Mouse (Mus musculus) midbrain, embryonic 10.5 days (tissue): ENCODE measurements at regions not wholly inside any gene's neighbourhood (a gene's known extent, or its start where the extent isn't known, plus 50 kb on each side); places are given as distances from the start of the nearest gene placed in this dataset.

Experiments used
- DNase-seq: peaks from one replicate; pipeline ENCODE4 v3.0.0-alpha.2; 2017; ENCODE audit warnings: low spot score
- H3K27ac ChIP-seq: fragments of 300-500 bp; sonication (generic); replicated peaks from 2 replicates; pipeline ENCODE4 v1.5.1; 2016; ENCODE audit warnings: mild to moderate bottlenecking
- H3K27me3 ChIP-seq: fragments of 300-500 bp; sonication (generic); 2 replicates; pipeline ENCODE4 v1.6.1; 2016; ENCODE audit warnings: low read depth, mild to moderate bottlenecking; ENCODE audit not compliant: poor library complexity, severe bottlenecking
- H3K36me3 ChIP-seq: fragments of 300-500 bp; sonication (generic); 2 replicates; pipeline ENCODE4 v1.6.1; 2016; ENCODE audit warnings: mild to moderate bottlenecking, moderate library complexity
- H3K4me1 ChIP-seq: fragments of 300-500 bp; sonication (generic); 2 replicates; pipeline ENCODE4 v1.6.1; 2016
- H3K4me3 ChIP-seq: fragments of 300-500 bp; sonication (generic); 2 replicates; pipeline ENCODE4 v1.5.1; 2016; ENCODE audit warnings: mild to moderate bottlenecking, moderate library complexity
- H3K9me3 ChIP-seq: fragments of 300-500 bp; sonication (generic); replicated peaks from 2 replicates; pipeline ENCODE4 v1.6.1; 2016; ENCODE audit warnings: mild to moderate bottlenecking
- WGBS: fragments of 180-500 bp; shearing (Covaris S2); methylation state at CpG from one replicate; pipeline ENCODE4 v1.1.7; 2016; 5-methylcytosine and 5-hydroxymethylcytosine counted together

DNA sequence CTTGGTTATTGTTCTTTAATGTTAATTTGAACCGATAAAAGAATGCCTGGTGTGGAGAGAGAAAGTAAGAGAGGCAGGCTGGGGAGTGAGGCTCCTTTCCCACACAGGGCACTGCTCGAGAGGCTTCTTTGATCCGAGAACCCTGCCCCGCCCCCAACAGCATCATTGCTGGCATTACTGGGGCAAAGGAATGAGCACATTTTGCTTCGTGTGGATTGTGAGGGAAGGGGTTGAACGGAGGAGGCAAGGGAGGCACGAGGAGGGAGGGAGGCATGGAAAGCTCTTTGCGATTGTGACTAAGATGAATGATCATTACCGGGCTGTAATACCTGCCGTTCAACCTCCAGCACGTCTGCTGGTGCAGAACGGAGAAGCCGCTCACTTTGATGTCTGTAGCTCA lies 178.2 kb upstream of the Gypa start:
- H3K9me3 ChIP-seq: no peaks in the 10 kb centered on the region
- 5% methylated on average over 13 of the region's 13 CpGs for WGBS
- peak; percentile 73 for DNase-seq
- peak overlapping the region; percentile 42 for H3K4me3 ChIP-seq
- H3K27ac ChIP-seq: peak overlapping the region; percentile 71
- no peaks in the 10 kb centered on the region for H3K36me3 ChIP-seq
- peaks cover 69% of the 10 kb centered on the region for H3K27me3 ChIP-seq
- peaks cover 34% of the 10 kb centered on the region for H3K4me1 ChIP-seq

DNA sequence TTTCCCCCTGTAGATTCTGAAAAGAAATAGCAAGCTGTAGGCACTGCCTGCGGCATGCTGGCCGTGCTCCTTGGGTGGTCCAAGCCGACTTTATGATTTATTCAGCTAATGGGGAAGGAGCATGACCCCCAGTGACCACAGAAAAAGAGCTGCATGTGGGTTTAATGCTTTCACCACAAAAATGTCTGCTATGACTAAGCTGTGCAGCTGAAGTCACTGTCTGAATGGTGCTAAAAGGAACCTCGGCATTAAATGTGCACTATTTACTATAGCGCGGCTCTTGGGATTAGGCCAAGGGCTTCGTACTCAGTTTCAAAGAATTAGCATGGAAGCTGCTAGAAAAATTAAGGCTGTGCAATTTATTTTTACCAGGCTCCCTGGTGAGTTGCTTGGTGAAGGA lies 178.8 kb upstream of the Gypa start:
- H3K9me3 ChIP-seq: no peaks in the 10 kb centered on the region
- H3K36me3 ChIP-seq: no peaks in the 10 kb centered on the region
- DNase-seq: peak; percentile 80
- H3K27ac ChIP-seq: peak overlapping the region; percentile 71
- peaks cover 34% of the 10 kb centered on the region for H3K4me1 ChIP-seq
- peak overlapping the region; percentile 42 for H3K4me3 ChIP-seq
- WGBS: 3% methylated on average over 7 of the region's 7 CpGs
- peaks cover 64% of the 10 kb centered on the region for H3K27me3 ChIP-seq

DNA sequence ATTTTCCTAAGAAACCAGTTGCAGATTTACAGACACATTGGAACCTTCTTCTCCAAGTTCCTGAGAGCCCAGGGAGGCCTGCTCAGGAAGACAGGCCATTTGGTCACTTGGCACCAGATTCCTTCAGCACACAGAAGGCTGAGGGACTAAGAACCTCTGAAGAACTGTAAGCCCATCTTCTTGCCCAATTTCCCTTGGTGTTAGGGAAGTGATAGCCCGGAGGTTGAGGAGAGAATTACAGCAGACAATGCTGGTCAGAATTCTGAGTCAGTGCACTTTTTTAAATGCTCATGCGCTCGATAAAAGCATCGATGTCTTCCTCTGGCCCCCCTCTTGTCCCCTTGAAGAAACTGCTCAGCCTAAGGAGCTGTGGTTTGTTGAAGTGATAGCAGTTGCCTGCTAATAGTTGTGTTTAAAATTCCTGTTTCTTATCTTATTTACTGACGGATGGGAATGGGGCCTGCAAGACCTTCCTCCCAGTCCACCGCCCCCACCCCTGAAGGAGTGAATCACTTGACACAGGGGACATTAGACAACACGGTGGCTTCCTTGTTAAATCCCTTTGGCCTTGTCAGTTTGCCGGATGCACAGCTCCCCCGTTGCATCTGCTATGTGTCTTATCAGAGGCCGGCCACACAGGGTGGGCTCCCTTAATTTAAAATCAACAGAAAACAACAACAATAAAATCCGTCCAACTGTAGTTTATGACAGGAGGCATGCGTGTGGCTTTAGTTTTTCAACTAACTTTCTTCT lies 179.5 kb upstream of the Gypa start:
- Histone ChIP-seq H3K4me3 (no peak overlapping the region), H3K9me3 (no peaks in the 10 kb centered on the region), H3K27ac (peak overlapping the region; percentile 61), H3K27me3 (peaks cover 56% of the 10 kb centered on the region), H3K4me1 (peaks cover 34% of the 10 kb centered on the region), H3K36me3 (no peaks in the 10 kb centered on the region)
- 36% methylated on average over 12 of the region's 12 CpGs for WGBS
- peak; percentile 25 for DNase-seq

DNA sequence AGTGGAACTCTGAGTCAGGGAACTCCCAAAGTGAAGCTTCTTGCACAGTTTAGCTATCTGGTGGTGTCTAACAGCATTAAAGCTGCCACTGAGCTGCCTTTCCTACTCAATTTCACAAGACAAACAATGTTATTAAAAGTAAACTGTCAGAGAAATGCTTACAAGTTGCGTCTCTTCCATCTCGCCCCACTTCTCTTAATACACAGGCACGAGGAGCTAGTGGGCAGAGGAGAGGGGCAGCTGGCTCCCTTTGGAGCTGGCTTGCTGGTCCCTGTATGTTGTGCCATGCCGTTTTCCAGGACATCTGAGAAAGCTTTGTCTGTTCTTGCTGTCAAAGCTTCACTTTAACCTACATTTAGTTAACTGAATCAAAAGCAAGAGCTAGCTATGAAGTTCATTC lies 185.8 kb upstream of the Gypa start:
- 86% methylated on average over 4 of the region's 4 CpGs for WGBS
- Histone ChIP-seq H3K36me3 (no peaks in the 10 kb centered on the region), H3K27ac (no peak overlapping the region), H3K27me3 (peaks cover 9% of the 10 kb centered on the region), H3K4me1 (no peaks in the 10 kb centered on the region), H3K9me3 (no peaks in the 10 kb centered on the region), H3K4me3 (no peak overlapping the region)
- no peak for DNase-seq

DNA sequence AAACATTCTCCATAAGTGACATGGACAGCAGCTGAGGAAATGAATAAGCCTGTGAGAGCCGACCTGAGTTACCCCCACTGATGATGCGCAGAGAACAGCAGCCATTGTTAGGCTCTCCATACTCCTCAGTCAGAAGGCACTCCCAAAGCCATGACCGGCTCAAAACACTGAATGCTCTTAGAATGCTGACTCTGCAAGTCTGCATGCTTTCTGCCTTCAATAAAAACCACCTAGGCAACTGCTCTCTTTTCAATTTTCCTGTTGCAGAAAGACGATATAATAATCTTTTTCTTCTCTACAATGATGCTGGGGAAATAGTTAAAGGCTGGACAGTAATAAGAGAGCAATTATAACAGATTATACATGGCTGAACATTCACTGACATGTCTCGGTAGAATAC lies 195.0 kb upstream of the Gypa start:
- no peaks in the 10 kb centered on the region for H3K36me3 ChIP-seq
- DNase-seq: no peak
- no peaks in the 10 kb centered on the region for H3K4me1 ChIP-seq
- no peak overlapping the region for H3K4me3 ChIP-seq
- 83% methylated on average over 5 of the region's 5 CpGs for WGBS
- no peaks in the 10 kb centered on the region for H3K27me3 ChIP-seq
- H3K9me3 ChIP-seq: no peaks in the 10 kb centered on the region
- H3K27ac ChIP-seq: no peak overlapping the region

DNA sequence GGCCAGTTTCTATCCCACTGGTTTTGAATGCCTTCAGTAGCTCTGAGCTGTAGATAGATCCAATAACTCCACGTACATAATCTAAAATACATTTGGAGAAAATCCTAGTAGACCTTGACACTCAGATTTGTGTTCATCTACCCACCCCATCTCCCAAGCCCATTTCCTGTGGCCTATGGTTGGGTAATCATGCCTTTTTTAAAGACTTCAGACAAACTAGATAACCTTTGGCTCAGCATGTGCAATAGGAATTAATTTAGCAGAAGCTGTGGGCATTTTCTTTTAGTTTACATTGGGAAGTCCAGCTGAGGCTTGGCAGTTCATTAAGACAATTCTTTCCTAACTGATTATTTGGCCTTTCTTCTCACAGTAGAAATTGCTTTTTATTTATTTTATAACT lies 203.3 kb upstream of the Gypa start:
- DNase-seq: no peak
- H3K36me3 ChIP-seq: no peaks in the 10 kb centered on the region
- 69% methylated on average over 1 of the region's 1 CpGs for WGBS
- H3K4me1 ChIP-seq: no peaks in the 10 kb centered on the region
- H3K4me3 ChIP-seq: no peak overlapping the region
- H3K27me3 ChIP-seq: no peaks in the 10 kb centered on the region
- no peak overlapping the region for H3K27ac ChIP-seq
- no peaks in the 10 kb centered on the region for H3K9me3 ChIP-seq

DNA sequence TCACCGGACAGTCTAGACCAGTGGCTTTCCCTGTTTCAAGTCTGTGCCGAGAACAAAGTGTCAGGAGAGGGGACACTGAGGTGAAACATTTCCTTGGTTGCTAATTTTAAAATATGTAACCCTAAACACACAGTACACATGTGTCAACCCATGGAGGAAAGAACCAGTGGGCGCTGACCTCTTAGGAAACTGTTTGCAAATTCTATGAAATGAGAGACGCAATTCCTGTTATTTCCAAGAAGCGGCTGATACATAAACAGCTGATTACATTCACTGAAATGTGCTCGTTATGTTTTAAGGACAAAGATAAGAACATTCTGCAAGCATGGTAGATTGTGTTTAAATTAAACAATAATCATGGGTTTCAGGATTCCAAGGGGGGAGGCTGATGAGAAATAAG lies 204.3 kb upstream of the Gypa start:
- Histone ChIP-seq H3K4me1 (no peaks in the 10 kb centered on the region), H3K4me3 (no peak overlapping the region), H3K36me3 (no peaks in the 10 kb centered on the region), H3K27ac (no peak overlapping the region), H3K27me3 (no peaks in the 10 kb centered on the region), H3K9me3 (no peaks in the 10 kb centered on the region)
- DNase-seq: no peak
- WGBS: 91% methylated on average over 6 of the region's 6 CpGs

DNA sequence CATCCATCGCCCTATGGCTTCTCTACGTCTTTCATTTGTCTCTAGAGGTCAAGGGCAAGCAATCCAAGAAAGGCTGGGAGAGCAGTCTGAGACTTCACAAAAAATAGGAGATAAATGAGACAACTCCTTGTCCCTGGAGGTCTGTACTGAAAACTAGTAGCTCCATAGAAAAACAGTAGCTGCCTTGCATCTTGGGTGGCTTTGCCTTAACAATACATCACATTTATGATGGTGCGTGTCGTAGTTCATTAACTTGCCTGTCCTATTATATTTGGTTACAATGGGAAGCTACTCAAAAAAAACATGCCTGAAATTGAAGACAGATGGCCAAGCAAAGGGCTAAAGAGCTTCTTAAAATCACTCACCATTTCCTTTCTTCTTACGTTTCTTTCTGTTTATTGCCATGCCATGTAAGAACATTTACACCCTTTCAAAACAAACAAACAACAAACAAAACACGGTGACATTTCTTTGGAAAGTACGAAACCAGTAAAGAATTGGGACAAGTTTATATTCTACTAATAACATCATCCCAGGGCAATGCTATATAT lies 211.2 kb upstream of the Hhip start:
- Histone ChIP-seq H3K27me3 (no peaks in the 10 kb centered on the region), H3K27ac (no peak overlapping the region), H3K4me3 (no peak overlapping the region), H3K36me3 (no peaks in the 10 kb centered on the region), H3K4me1 (peaks cover 4% of the 10 kb centered on the region; the same call in 1 of the 2 replicates), H3K9me3 (no peaks in the 10 kb centered on the region)
- 77% methylated on average over 7 of the region's 7 CpGs for WGBS
- no peak for DNase-seq

DNA sequence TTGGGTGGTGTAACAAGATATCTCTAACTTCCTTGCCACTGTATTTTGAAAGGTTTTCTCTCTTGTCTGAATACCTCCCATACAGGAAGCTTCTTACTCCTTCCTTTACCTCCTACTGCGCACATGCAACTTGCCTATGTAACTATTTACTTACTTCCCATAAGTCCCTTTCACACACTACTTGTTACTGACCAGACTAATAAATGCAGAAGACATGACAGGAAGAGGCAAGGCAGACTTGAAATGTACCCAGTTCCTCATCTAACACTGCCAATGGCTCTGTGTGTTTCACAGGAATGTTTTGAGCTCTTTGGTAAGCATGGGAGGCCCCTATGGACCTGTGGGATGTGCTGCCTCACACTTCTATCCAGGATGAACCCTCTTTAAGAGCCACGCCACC lies 207.1 kb upstream of the Hhip start:
- Histone ChIP-seq H3K4me1 (no peaks in the 10 kb centered on the region), H3K27ac (no peak overlapping the region), H3K4me3 (no peak overlapping the region), H3K27me3 (no peaks in the 10 kb centered on the region), H3K9me3 (no peaks in the 10 kb centered on the region), H3K36me3 (no peaks in the 10 kb centered on the region)
- 92% methylated on average over 2 of the region's 2 CpGs for WGBS
- DNase-seq: no peak

DNA sequence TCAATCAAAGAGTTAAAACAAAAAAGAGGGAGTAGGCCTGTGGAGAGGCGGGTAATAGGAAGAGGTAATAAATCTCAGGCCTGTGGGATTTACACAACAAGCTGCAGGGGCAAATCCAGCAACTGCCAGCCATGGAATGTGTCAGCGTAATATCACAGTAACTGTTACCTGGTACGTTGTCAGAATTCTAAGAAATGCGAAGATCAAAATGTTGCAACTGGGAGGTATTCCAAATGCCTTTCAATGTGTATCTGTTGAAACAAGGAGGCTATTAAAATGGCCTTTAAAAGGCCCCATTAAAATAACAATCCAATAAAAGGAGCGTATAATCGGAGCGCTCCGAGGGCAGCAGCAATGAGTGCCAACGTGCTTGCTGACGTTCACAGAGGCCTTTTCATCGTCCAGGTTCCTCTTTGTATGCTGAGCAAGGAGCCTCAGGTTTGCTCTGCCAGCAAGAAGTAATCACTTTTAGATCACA lies 205.7 kb upstream of the Hhip start:
- no peak for DNase-seq
- Histone ChIP-seq H3K4me1 (no peaks in the 10 kb centered on the region), H3K36me3 (no peaks in the 10 kb centered on the region), H3K27me3 (no peaks in the 10 kb centered on the region), H3K9me3 (no peaks in the 10 kb centered on the region), H3K27ac (no peak overlapping the region), H3K4me3 (no peak overlapping the region)
- 77% methylated on average over 11 of the region's 11 CpGs for WGBS

DNA sequence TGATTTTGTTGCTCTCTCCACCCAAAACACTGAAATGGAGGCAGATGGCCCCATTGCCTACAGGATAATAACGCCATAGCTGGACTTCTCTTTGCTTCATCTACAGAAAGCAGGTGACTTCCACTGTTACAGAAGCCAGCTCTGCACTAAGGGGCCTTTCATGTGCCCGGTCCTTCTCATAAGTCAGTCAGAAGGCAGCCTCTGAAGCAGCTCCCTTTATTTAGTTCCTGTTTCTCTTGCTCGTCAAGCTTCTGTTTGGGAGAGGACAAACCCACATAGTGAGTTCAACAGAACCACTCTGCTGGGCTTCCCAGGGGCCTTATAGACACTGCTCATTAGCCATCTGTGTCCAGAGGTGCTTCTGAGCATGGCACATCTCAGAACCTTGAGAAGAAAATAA lies 205.1 kb upstream of the Hhip start:
- DNase-seq: no peak
- Histone ChIP-seq H3K27ac (no peak overlapping the region), H3K4me1 (no peaks in the 10 kb centered on the region), H3K9me3 (no peaks in the 10 kb centered on the region), H3K36me3 (no peaks in the 10 kb centered on the region), H3K27me3 (no peaks in the 10 kb centered on the region), H3K4me3 (no peak overlapping the region)
- WGBS: 82% methylated on average over 3 of the region's 3 CpGs

DNA sequence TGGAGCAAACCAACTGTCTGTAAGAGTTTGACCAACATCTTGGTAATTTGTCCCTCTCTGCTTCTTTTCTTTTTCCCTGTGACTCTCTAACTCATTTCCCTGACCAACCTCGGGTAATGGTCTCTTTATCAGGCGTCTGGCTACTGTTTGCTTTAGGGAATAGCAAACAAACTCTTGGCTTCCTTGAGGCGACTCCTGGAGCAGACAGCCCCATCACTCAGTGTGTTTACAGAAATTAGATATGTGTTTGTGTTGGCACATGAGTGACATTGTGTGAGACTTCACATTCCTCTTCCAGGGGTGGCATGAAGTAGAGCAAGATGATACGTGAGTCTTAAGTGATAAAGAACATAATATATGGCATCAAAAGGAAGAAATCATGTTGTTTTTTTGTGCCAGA lies 195.7 kb upstream of the Hhip start:
- H3K27ac ChIP-seq: no peak overlapping the region
- H3K4me3 ChIP-seq: no peak overlapping the region
- peaks cover 16% of the 10 kb centered on the region for H3K4me1 ChIP-seq
- DNase-seq: no peak
- H3K27me3 ChIP-seq: no peaks in the 10 kb centered on the region
- WGBS: 55% methylated on average over 4 of the region's 4 CpGs
- no peaks in the 10 kb centered on the region for H3K9me3 ChIP-seq
- no peaks in the 10 kb centered on the region for H3K36me3 ChIP-seq

DNA sequence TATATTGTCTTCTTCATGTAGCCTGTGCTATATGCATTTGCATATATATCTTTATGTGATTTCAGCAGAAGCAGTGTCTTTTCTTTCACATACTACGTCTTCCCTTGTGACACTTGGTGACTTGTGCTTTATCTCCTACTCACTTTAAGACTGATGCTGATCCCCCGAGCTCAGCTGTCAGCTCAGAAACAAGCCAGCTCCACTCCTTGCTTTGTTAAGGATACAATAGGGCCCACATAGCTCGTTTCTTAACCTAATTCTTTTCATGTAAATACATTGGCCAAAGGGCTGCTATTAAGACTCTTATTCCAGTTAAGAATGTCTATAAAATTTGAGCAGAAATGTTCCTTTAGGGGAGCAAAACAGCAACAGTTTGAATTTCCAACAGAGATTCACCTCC lies 193.8 kb upstream of the Hhip start:
- DNase-seq: no peak
- 0 out of 2 replicates have a peak overlapping the region, but pooled peaks have one; percentile 18 for H3K27ac ChIP-seq
- H3K9me3 ChIP-seq: no peaks in the 10 kb centered on the region
- no peak overlapping the region for H3K4me3 ChIP-seq
- 6% methylated on average over 3 of the region's 3 CpGs for WGBS
- H3K36me3 ChIP-seq: no peaks in the 10 kb centered on the region
- peaks cover 16% of the 10 kb centered on the region for H3K4me1 ChIP-seq
- no peaks in the 10 kb centered on the region for H3K27me3 ChIP-seq
